Mouse (Mus musculus): ENCODE results near the gene Ttll11. TPM values are rescaled to one million over a fixed set of nuclear protein-coding genes. Genes with fewer than 3 reads are reported as not detected.

Gene Ttll11
- polyA plus RNA-seq, 1 experiment from 2014 or later = 1.5 TPM

DNA sequence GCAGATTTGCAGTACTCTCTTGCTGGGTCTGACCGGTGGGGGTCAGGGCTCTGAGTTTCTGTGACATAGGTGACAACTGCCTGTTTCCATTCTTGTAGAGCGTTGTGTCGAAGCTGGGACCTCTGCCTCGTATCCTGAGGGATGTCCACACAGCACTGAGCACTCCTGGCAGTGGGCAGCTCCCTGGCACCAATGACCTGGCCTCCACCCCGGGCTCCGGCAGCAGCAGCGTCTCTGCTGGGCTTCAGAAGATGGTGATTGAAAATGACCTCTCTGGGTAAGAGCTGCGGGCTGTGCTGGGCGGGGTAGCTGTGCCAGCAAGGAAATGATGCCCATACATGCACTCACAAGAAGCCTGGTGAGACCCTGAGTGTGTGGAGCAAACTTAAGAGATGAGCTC lies 261.1 kb downstream of the Ttll11 start:
- DNase-seq (ENCODE audit: low spot score) (no peak), ATAC-seq (replicated peaks; ENCODE audit: low FRiP score, low read depth) (no peak)
- H3K9ac ChIP-seq (ENCODE audit: low read depth, low read length) = no peak overlapping the region
- no peaks in the 10 kb centered on the region for H3K27me3 ChIP-seq (ENCODE audit: insufficient read depth, low read length)
- no peak overlapping the region for H3K4me2 ChIP-seq (ENCODE audit: low read length)
- H3K4me3 ChIP-seq (replicated peaks; ENCODE audit: low read depth, low read length) = no peak overlapping the region
- no peak overlapping the region for H3K27ac ChIP-seq
- no peaks in the 10 kb centered on the region; the same call in 1 of the 2 replicates for H3K4me1 ChIP-seq (replicated peaks; ENCODE audit: insufficient read depth, low read length)
- no peak for TF ChIP-seq CTCF (IDR thresholded peaks at IDR 0.05; ENCODE audit: low read depth)
- H3K36me3 ChIP-seq (ENCODE audit: insufficient read depth, low read length) = peaks cover 75% of the 10 kb centered on the region
- WGBS = 93% methylated on average over 9 of the region's 9 CpGs
- no peaks in the 10 kb centered on the region for H3K9me3 ChIP-seq (replicated peaks; ENCODE audit: low read length)

DNA sequence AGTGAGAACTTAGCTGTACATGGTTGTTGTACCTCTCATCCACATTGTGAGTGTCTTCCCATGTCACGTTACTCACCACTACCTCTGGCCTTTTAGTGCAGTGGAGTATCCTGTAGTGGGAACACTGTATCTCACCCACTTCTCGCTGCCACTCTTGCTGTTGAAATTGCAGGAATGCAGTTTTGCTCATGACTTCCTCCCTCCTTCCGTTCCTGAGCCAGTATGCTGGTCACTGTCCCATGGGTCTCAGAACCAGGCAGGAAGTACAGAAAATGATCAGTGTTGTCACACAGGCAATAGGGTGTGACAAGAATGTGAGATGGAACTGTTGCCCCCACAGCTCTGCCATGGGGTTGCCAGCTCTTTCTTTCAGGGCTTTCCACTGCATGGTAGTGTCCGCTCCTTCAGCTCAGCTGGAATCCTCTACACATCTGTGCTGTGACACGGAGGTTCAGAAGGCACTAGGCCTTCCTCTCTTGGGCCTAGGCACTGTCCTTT lies 261.7 kb downstream of the Ttll11 start:
- no peaks in the 10 kb centered on the region; the same call in 1 of the 2 replicates for H3K4me1 ChIP-seq (replicated peaks; ENCODE audit: insufficient read depth, low read length)
- H3K4me2 ChIP-seq (ENCODE audit: low read length) = no peak overlapping the region
- no peak for DNase-seq (ENCODE audit: low spot score)
- H3K4me3 ChIP-seq (replicated peaks; ENCODE audit: low read depth, low read length) = no peak overlapping the region
- 73% methylated on average over 5 of the region's 5 CpGs for WGBS
- no peak overlapping the region for H3K27ac ChIP-seq
- ATAC-seq (replicated peaks; ENCODE audit: low FRiP score, low read depth) = no peak
- no peak for TF ChIP-seq CTCF (IDR thresholded peaks at IDR 0.05; ENCODE audit: low read depth)
- H3K9ac ChIP-seq (ENCODE audit: low read depth, low read length) = no peak overlapping the region
- peaks cover 70% of the 10 kb centered on the region for H3K36me3 ChIP-seq (ENCODE audit: insufficient read depth, low read length)
- no peaks in the 10 kb centered on the region for H3K27me3 ChIP-seq (ENCODE audit: insufficient read depth, low read length)
- H3K9me3 ChIP-seq (replicated peaks; ENCODE audit: low read length) = no peaks in the 10 kb centered on the region

DNA sequence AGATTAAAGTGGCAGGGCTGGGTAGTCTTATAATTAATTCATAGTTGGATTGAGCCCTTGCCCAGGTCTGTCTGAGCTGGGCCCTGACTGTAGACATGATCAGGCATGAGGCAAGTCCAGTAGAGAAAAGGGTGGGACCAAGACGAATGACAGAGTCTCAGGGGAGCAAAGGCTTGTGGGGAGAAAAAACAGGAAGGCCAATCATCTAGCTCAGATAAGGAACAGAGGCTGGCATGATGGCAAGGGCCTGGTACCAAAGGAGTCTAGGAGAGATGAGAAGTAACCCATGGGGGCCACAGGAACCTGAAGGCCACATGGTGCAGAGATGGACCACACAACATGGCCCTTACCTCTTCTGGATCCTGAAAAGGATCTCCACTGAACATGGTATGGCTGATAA lies 263.5 kb downstream of the Ttll11 start:
- Histone ChIP-seq H3K9me3 (replicated peaks; ENCODE audit: low read length) (no peaks in the 10 kb centered on the region), H3K4me2 (ENCODE audit: low read length) (no peak overlapping the region), H3K9ac (ENCODE audit: low read depth, low read length) (no peak overlapping the region), H3K36me3 (ENCODE audit: insufficient read depth, low read length) (peaks cover 66% of the 10 kb centered on the region), H3K4me1 (replicated peaks; ENCODE audit: insufficient read depth, low read length) (no peaks in the 10 kb centered on the region; the same call in 1 of the 2 replicates), H3K4me3 (replicated peaks; ENCODE audit: low read depth, low read length) (no peak overlapping the region), H3K27me3 (ENCODE audit: insufficient read depth, low read length) (no peaks in the 10 kb centered on the region), H3K27ac (no peak overlapping the region)
- ATAC-seq (replicated peaks; ENCODE audit: low FRiP score, low read depth) = no peak
- 72% methylated on average over 1 of the region's 1 CpGs for WGBS
- DNase-seq (ENCODE audit: low spot score) = no peak
- TF ChIP-seq CTCF (IDR thresholded peaks at IDR 0.05; ENCODE audit: low read depth) = no peak

DNA sequence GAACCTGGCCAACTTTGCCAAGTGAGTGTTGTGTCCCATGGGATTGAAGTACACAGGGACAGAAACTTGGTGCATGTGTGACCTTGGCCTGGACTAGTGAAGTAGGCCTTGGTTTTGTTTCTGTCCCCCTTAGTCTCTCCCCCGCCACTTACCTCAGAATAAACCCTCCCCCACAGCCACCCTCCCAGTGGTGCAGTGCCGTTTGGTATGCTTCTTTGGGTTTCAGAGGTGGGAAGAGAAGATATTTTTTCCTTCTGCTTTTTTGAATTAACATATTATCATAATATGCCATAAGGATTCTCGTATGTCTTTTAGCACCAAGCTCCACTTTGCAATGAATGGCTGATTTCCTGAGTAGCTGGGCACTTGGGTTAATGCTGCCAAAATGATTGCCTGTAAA lies 264.2 kb downstream of the Ttll11 start:
- Histone ChIP-seq H3K4me2 (ENCODE audit: low read length) (no peak overlapping the region), H3K36me3 (ENCODE audit: insufficient read depth, low read length) (peaks cover 64% of the 10 kb centered on the region), H3K27ac (no peak overlapping the region), H3K4me1 (replicated peaks; ENCODE audit: insufficient read depth, low read length) (no peaks in the 10 kb centered on the region; the same call in 1 of the 2 replicates), H3K9me3 (replicated peaks; ENCODE audit: low read length) (no peaks in the 10 kb centered on the region), H3K4me3 (replicated peaks; ENCODE audit: low read depth, low read length) (no peak overlapping the region), H3K27me3 (ENCODE audit: insufficient read depth, low read length) (no peaks in the 10 kb centered on the region), H3K9ac (ENCODE audit: low read depth, low read length) (no peak overlapping the region)
- WGBS = 73% methylated on average over 3 of the region's 3 CpGs
- ATAC-seq (replicated peaks; ENCODE audit: low FRiP score, low read depth) (no peak), DNase-seq (ENCODE audit: low spot score) (no peak)
- TF ChIP-seq CTCF (IDR thresholded peaks at IDR 0.05; ENCODE audit: low read depth) = no peak

DNA sequence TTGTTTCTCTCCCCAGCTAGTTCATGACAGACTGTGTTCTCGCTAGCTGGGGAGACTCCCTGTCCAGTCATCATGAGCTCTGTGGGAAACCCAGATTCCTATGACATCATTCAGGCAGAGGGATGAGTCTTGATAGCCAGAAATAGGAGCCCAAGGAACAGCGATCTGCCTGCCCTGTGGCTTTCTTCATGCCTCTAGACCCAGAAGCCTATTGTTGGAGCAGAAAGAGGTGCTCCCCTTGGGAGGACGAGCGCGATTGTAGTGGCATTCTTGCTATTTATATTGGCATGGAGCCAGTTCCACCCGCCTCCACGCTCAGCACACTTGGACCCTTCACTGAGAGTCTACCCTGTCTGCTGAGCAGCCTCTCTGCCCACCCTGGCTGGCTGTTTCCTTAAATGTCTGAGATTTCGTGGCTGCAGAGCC lies 265.0 kb downstream of the Ttll11 start:
- ATAC-seq (replicated peaks; ENCODE audit: low FRiP score, low read depth) = no peak

DNA sequence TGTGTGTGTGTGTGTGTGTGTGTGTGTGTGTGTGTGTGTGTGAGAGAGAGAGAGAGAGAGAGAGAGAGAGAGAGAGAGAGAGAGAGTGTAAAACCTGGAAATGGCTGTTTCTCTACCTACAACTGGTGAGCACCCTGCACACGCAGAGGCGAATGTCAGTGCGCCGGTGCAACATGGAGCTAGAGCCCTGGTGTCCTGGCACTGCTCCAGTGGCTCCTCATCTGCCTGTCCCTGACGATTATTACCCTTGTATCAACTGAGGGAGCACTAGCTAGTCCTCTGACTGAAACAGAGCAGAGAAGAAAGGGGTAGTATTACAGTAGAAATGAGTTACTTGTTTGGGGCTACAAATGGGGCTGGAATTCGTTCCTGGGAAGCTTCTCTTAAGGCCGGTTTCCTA lies 266.3 kb downstream of the Ttll11 start:
- H3K36me3 ChIP-seq (ENCODE audit: insufficient read depth, low read length) = peaks cover 61% of the 10 kb centered on the region
- no peak overlapping the region for H3K9ac ChIP-seq (ENCODE audit: low read depth, low read length)
- no peak for ATAC-seq (replicated peaks; ENCODE audit: low FRiP score, low read depth)
- H3K27me3 ChIP-seq (ENCODE audit: insufficient read depth, low read length) = no peaks in the 10 kb centered on the region
- H3K9me3 ChIP-seq (replicated peaks; ENCODE audit: low read length) = no peaks in the 10 kb centered on the region
- no peak overlapping the region for H3K4me3 ChIP-seq (replicated peaks; ENCODE audit: low read depth, low read length)
- 71% methylated on average over 7 of the region's 7 CpGs for WGBS
- H3K4me1 ChIP-seq (replicated peaks; ENCODE audit: insufficient read depth, low read length) = no peaks in the 10 kb centered on the region; the same call in 1 of the 2 replicates
- no peak for TF ChIP-seq CTCF (IDR thresholded peaks at IDR 0.05; ENCODE audit: low read depth)
- no peak overlapping the region for H3K4me2 ChIP-seq (ENCODE audit: low read length)
- no peak for DNase-seq (ENCODE audit: low spot score)
- no peak overlapping the region for H3K27ac ChIP-seq

More for the DNA sequence above, 265.0 kb downstream of the Ttll11 start:
- peaks cover 64% of the 10 kb centered on the region for H3K36me3 ChIP-seq (ENCODE audit: insufficient read depth, low read length)
- H3K9ac ChIP-seq (ENCODE audit: low read depth, low read length) = no peak overlapping the region
- TF ChIP-seq CTCF (IDR thresholded peaks at IDR 0.05; ENCODE audit: low read depth) = no peak
- H3K27ac ChIP-seq = no peak overlapping the region
- 29% methylated on average over 8 of the region's 8 CpGs for WGBS
- H3K27me3 ChIP-seq (ENCODE audit: insufficient read depth, low read length) = no peaks in the 10 kb centered on the region
- H3K4me3 ChIP-seq (replicated peaks; ENCODE audit: low read depth, low read length) = no peak overlapping the region
- DNase-seq (ENCODE audit: low spot score) = no peak
- H3K4me1 ChIP-seq (replicated peaks; ENCODE audit: insufficient read depth, low read length) = no peaks in the 10 kb centered on the region; the same call in 1 of the 2 replicates
- H3K4me2 ChIP-seq (ENCODE audit: low read length) = no peak overlapping the region
- H3K9me3 ChIP-seq (replicated peaks; ENCODE audit: low read length) = no peaks in the 10 kb centered on the region

DNA sequence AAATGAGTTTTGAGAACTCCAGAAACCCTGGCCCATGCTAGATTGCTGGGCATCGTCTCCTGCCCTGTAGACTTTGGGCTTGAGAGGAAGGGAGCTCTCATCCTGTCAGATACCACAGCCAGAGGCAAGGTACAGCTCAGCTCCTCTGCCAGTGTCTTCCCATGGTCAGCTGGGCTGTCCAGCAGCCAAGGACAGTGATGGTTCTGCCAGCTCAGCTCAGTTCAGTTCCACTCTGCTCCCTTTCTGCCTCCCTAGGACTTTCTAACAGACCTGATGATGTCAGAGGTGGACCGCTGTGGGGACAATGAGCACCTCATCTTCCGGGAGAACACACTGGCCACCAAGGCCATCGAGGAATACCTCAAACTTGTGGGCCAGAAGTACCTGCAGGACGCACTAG lies 267.1 kb downstream of the Ttll11 start:
- ATAC-seq (replicated peaks; ENCODE audit: low FRiP score, low read depth) = no peak
- Histone ChIP-seq H3K9me3 (replicated peaks; ENCODE audit: low read length) (no peaks in the 10 kb centered on the region), H3K4me2 (ENCODE audit: low read length) (no peak overlapping the region), H3K9ac (ENCODE audit: low read depth, low read length) (no peak overlapping the region), H3K27ac (no peak overlapping the region), H3K27me3 (ENCODE audit: insufficient read depth, low read length) (no peaks in the 10 kb centered on the region), H3K36me3 (ENCODE audit: insufficient read depth, low read length) (peaks cover 60% of the 10 kb centered on the region), H3K4me3 (replicated peaks; ENCODE audit: low read depth, low read length) (no peak overlapping the region), H3K4me1 (replicated peaks; ENCODE audit: insufficient read depth, low read length) (no peaks in the 10 kb centered on the region; the same call in 1 of the 2 replicates)
- TF ChIP-seq CTCF (IDR thresholded peaks at IDR 0.05; ENCODE audit: low read depth) = no peak
- no peak for DNase-seq (ENCODE audit: low spot score)
- WGBS = 98% methylated on average over 5 of the region's 5 CpGs
